Mouse (Mus musculus): Measurements from ENCODE around the gene Ube2t. TPM values are rescaled to one million over a fixed set of nuclear protein-coding genes. Genes with fewer than 3 reads are reported as not detected.

The Ube2t gene
- polyA plus RNA-seq, 1 experiment: 2.3 TPM

- TF ChIP-seq CTCF (IDR thresholded peaks at IDR 0.05; ENCODE audit: extremely low read depth, insufficient read depth, low read length) (peak; percentile 97), POLR2A (IDR thresholded peaks at IDR 0.05; ENCODE audit: extremely low read depth, insufficient read depth, low read length) (no peak)
- no peak overlapping the region for H3K27ac ChIP-seq (ENCODE audit: insufficient read depth, low read length)
- H3K4me3 ChIP-seq (ENCODE audit: insufficient read depth, low read length): no peak overlapping the region
- H3K4me1 ChIP-seq (ENCODE audit: control insufficient read depth, insufficient read depth, low read length): no peaks in the 10 kb centered on the region; the same call in 1 of the 2 replicates
These were observed 27.0 kb downstream of the Ube2t start for GRCm38 (mm10) chr1:134989372-134989771.

GRCm38 (mm10) chr1:134992046-134992645, 29.8 kb downstream of the Ube2t start:
- Histone ChIP-seq H3K4me1 (ENCODE audit: control insufficient read depth, insufficient read depth, low read length) (no peaks in the 10 kb centered on the region; the same call in 1 of the 2 replicates), H3K27ac (ENCODE audit: insufficient read depth, low read length) (no peak overlapping the region)

GRCm38 (mm10) chr1:134994739-134995138, 32.4 kb downstream of the Ube2t start:
- no peak overlapping the region for H3K27ac ChIP-seq (ENCODE audit: insufficient read depth, low read length)
- no peaks in the 10 kb centered on the region for H3K4me1 ChIP-seq (ENCODE audit: control insufficient read depth, insufficient read depth, low read length)
- TF ChIP-seq POLR2A (IDR thresholded peaks at IDR 0.05; ENCODE audit: extremely low read depth, insufficient read depth, low read length): no peak
- no peak overlapping the region for H3K4me3 ChIP-seq (ENCODE audit: insufficient read depth, low read length)

More at GRCm38 (mm10) chr1:134992046-134992645, 29.8 kb downstream of the Ube2t start:
- no peak overlapping the region for H3K4me3 ChIP-seq (ENCODE audit: insufficient read depth, low read length)
- TF ChIP-seq POLR2A (IDR thresholded peaks at IDR 0.05; ENCODE audit: extremely low read depth, insufficient read depth, low read length): no peak
- no peak for TF ChIP-seq CTCF (IDR thresholded peaks at IDR 0.05; ENCODE audit: extremely low read depth, insufficient read depth, low read length)

GRCm38 (mm10) chr1:134995437-134995836, 33.1 kb downstream of the Ube2t start:
- TF ChIP-seq POLR2A (IDR thresholded peaks at IDR 0.05; ENCODE audit: extremely low read depth, insufficient read depth, low read length) (no peak), CTCF (IDR thresholded peaks at IDR 0.05; ENCODE audit: extremely low read depth, insufficient read depth, low read length) (no peak)
- Histone ChIP-seq H3K4me3 (ENCODE audit: insufficient read depth, low read length) (no peak overlapping the region), H3K4me1 (ENCODE audit: control insufficient read depth, insufficient read depth, low read length) (no peaks in the 10 kb centered on the region), H3K27ac (ENCODE audit: insufficient read depth, low read length) (no peak overlapping the region)

- TF ChIP-seq POLR2A (IDR thresholded peaks at IDR 0.05; ENCODE audit: extremely low read depth, insufficient read depth, low read length) (no peak), CTCF (IDR thresholded peaks at IDR 0.05; ENCODE audit: extremely low read depth, insufficient read depth, low read length) (no peak)
- Histone ChIP-seq H3K4me1 (ENCODE audit: control insufficient read depth, insufficient read depth, low read length) (no peaks in the 10 kb centered on the region), H3K4me3 (ENCODE audit: insufficient read depth, low read length) (no peak overlapping the region), H3K27ac (ENCODE audit: insufficient read depth, low read length) (no peak overlapping the region)
These were observed 33.6 kb downstream of the Ube2t start for GRCm38 (mm10) chr1:134995954-134996353.

- no peak overlapping the region for H3K4me3 ChIP-seq (ENCODE audit: insufficient read depth, low read length)
- no peak for TF ChIP-seq POLR2A (IDR thresholded peaks at IDR 0.05; ENCODE audit: extremely low read depth, insufficient read depth, low read length)
- TF ChIP-seq CTCF (IDR thresholded peaks at IDR 0.05; ENCODE audit: extremely low read depth, insufficient read depth, low read length): no peak
- no peak overlapping the region for H3K27ac ChIP-seq (ENCODE audit: insufficient read depth, low read length)
- H3K4me1 ChIP-seq (ENCODE audit: control insufficient read depth, insufficient read depth, low read length): no peaks in the 10 kb centered on the region
These were observed 34.1 kb downstream of the Ube2t start for GRCm38 (mm10) chr1:134996471-134996870.

DNA sequence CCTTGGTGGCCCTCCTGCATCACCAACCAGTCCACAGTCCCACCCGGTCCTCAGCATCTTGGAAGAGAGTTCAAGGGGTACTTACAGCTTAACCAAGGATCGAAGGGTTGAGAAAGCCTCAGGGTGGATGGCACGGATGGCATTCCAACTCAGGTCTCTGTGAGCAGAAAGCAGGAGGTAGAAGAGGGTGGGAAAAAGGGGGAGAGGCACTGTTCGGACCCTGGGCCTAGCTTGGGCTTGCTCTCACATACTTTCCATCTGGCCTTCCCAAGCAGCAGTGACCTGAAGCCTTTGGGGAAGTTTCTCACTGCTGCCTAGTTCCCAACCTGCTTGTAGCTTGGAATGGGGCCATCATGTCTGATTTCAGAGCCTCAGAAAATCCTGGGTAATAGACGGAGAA, 35.2 kb downstream of the Ube2t start:
- no peak for TF ChIP-seq POLR2A (IDR thresholded peaks at IDR 0.05; ENCODE audit: extremely low read depth, insufficient read depth, low read length)
- TF ChIP-seq CTCF (IDR thresholded peaks at IDR 0.05; ENCODE audit: extremely low read depth, insufficient read depth, low read length): no peak
- H3K27ac ChIP-seq (ENCODE audit: insufficient read depth, low read length): no peak overlapping the region
- H3K4me3 ChIP-seq (ENCODE audit: insufficient read depth, low read length): no peak overlapping the region
- H3K4me1 ChIP-seq (ENCODE audit: control insufficient read depth, insufficient read depth, low read length): no peaks in the 10 kb centered on the region

GRCm38 (mm10) chr1:134998231-134998630, 35.9 kb downstream of the Ube2t start:
- Histone ChIP-seq H3K4me3 (ENCODE audit: insufficient read depth, low read length) (no peak overlapping the region), H3K27ac (ENCODE audit: insufficient read depth, low read length) (no peak overlapping the region), H3K4me1 (ENCODE audit: control insufficient read depth, insufficient read depth, low read length) (no peaks in the 10 kb centered on the region)
- TF ChIP-seq POLR2A (IDR thresholded peaks at IDR 0.05; ENCODE audit: extremely low read depth, insufficient read depth, low read length) (no peak), CTCF (IDR thresholded peaks at IDR 0.05; ENCODE audit: extremely low read depth, insufficient read depth, low read length) (no peak)

DNA sequence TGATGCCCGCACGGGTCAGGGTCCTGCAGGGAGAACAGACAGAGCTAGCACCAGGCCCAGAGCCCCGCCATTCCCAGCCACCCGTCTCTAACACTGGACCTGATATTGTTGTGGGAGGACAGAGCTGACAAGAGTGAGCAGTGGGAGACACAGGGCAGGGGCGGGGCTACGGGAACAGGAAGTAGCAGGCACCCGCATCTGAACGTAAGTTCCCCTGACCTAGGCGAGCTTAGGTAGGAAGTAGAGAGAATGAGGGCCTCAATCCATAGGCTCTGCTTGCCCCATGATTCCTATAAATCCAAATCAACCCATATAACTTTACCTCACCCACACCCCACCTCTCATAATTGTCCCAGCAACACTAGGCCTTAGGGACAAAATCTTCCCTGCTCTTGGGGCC, 38.2 kb downstream of the Ube2t start:
- TF ChIP-seq POLR2A (IDR thresholded peaks at IDR 0.05; ENCODE audit: extremely low read depth, insufficient read depth, low read length) (no peak), CTCF (IDR thresholded peaks at IDR 0.05; ENCODE audit: extremely low read depth, insufficient read depth, low read length) (no peak)
- H3K4me1 ChIP-seq (ENCODE audit: control insufficient read depth, insufficient read depth, low read length): no peaks in the 10 kb centered on the region
- no peak overlapping the region for H3K27ac ChIP-seq (ENCODE audit: insufficient read depth, low read length)
- H3K4me3 ChIP-seq (ENCODE audit: insufficient read depth, low read length): no peak overlapping the region

- TF ChIP-seq POLR2A (IDR thresholded peaks at IDR 0.05; ENCODE audit: extremely low read depth, insufficient read depth, low read length) (no peak), CTCF (IDR thresholded peaks at IDR 0.05; ENCODE audit: extremely low read depth, insufficient read depth, low read length) (no peak)
- no peak overlapping the region for H3K4me3 ChIP-seq (ENCODE audit: insufficient read depth, low read length)
- H3K27ac ChIP-seq (ENCODE audit: insufficient read depth, low read length): no peak overlapping the region
- no peaks in the 10 kb centered on the region for H3K4me1 ChIP-seq (ENCODE audit: control insufficient read depth, insufficient read depth, low read length)
These were observed 41.0 kb downstream of the Ube2t start for GRCm38 (mm10) chr1:135003346-135003745.

Data from cortical plate, adult 2 months (tissue).